Mouse (Mus musculus) CH12.LX (cell line): ENCODE results near the gene Rapgef4.

Source experiments
- CTCF ChIP-seq, 2 experiments: IDR thresholded peaks in 1 of 2; conservative IDR thresholded peaks in 1 of 2; 2 replicates each; pipeline ENCODE4 v1.5.1; 2011 to 2012; ENCODE audit warnings: low read depth in 2 of 2, low read length in 2 of 2, improper control_type of control experiment in 1 of 2, inconsistent platforms in 1 of 2, mild to moderate bottlenecking in 1 of 2, moderate library complexity in 1 of 2
- EP300 ChIP-seq: IDR thresholded peaks from 2 replicates; pipeline ENCODE4 v1.6.1; 2011; ENCODE audit warnings: low read length, improper control_type of control experiment
- MAFK ChIP-seq: IDR thresholded peaks from 2 replicates; pipeline ENCODE4 v1.6.1; 2011; ENCODE audit warnings: low read length, improper control_type of control experiment; ENCODE audit not compliant: insufficient replicate concordance
- MAZ ChIP-seq: IDR thresholded peaks from 2 replicates; pipeline ENCODE4 v1.6.1; 2012; ENCODE audit warnings: low read depth, mild to moderate bottlenecking, inconsistent platforms, low read length, improper control_type of control experiment, moderate library complexity
- POLR2A ChIP-seq: IDR thresholded peaks from 2 replicates; pipeline ENCODE4 v1.6.1; 2011; ENCODE audit warnings: low read depth, mild to moderate bottlenecking, improper control_type of control experiment, low read length
- TCF12 ChIP-seq: IDR thresholded peaks from 2 replicates; pipeline ENCODE4 v1.6.1; 2014; ENCODE audit warnings: low read depth, mild to moderate bottlenecking, inconsistent platforms, low read length, improper control_type of control experiment
- USF2 ChIP-seq: conservative IDR thresholded peaks from 2 replicates; pipeline ENCODE4 v1.6.1; 2011; ENCODE audit warnings: low read depth, low read length, improper control_type of control experiment
- ZC3H11A ChIP-seq: IDR thresholded peaks from 2 replicates; pipeline ENCODE4 v1.6.1; 2012; ENCODE audit warnings: low read depth, mild to moderate bottlenecking, inconsistent platforms, low read length, improper control_type of control experiment
- ZMIZ1 ChIP-seq: IDR thresholded peaks from 2 replicates; pipeline ENCODE4 v1.6.1; 2012; ENCODE audit warnings: low read depth, mild to moderate bottlenecking, inconsistent platforms, low read length, improper control_type of control experiment

DNA sequence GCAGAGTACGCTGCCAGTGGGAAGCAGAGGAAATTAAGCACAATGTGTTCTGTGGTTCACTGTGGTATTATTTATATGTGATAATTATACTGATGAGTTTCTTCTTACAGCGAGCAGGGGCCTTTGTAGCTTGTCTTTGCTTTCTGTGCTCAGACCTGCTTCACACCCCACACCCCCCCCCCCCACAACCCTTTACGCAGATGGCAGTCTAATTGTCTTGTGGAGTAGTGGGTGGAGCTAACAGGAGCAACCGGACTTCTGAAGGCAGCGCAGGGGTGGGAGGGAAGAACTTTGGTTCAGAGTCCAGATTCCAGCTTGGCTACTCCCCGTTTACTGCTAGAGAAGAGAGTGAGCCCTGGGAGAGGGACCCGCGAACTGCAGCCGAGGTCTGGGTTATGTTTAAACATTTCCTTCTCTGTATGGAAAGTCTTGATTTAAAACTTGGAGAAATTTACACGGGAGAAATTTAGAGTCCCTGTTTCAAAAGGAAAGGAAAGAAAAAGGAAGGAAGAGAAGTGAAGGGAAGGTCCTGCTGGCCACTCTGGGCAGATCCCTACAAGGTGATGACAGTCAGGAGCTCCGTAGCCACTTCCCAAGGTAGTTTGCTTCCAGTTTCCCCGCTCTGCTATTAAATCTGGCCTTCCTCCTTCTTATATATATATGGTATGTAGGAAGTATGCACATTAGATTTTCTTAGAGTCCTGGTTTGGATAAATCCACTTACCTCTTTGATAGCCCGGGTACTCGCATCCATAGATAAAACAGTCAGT is 274.0 kb downstream of the Rapgef4 start:
- TF ChIP-seq ZMIZ1 (no peak), CTCF (conservative IDR thresholded peaks at IDR 0.05 in 1 of 2, IDR thresholded peaks at IDR 0.05 in 1 of 2; ENCODE audit: low read depth in 2 of 2, low read length in 2 of 2) (no peak), EP300 (no peak), POLR2A (no peak), MAFK (no peak), ZC3H11A (no peak), USF2 (no peak), MAZ (no peak), TCF12 (no peak)
